Mouse (Mus musculus) stomach, postnatal 0 days (tissue): ENCODE results near the gene Ankrd54.
"Not testable (repeated sequence)": the region's sequence is repeated elsewhere in the genome, so short reads cannot be mapped to it uniquely, and the experiment has no call there.

ENCODE experiments used
- CTCF ChIP-seq: IDR thresholded peaks from 2 replicates; pipeline ENCODE4 v1.5.1; 2016; ENCODE audit warnings: antibody characterized with exemption, low read depth, mild to moderate bottlenecking, moderate library complexity
- EP300 ChIP-seq: optimal IDR thresholded peaks from 2 replicates; pipeline ENCODE3; 2016; ENCODE audit warnings: antibody characterized with exemption

DNA sequence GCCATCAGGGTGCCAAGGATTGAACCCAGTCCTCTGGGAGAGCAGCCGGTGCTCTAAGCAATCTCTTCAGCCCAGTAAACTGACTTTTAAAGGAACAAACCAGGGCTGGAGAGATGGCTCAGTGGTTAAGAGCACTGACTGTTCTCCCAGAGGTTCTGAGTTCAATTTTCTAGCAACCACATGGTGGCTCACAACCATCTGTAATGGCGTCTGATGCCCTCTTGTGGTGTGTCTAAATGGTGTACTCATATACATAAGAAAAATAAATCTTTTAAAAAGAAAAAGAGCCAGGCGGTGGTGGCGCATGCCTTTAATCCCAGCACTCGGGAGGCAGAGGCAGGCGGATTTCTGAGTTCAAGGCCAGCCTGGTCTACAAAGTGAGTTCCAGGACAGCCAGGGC, 54.9 kb downstream of the Ankrd54 start:
- TF ChIP-seq CTCF, result peak; percentile 41
- TF ChIP-seq EP300, result not testable (repeated sequence)
